Mouse (Mus musculus) stomach, postnatal 0 days (tissue): ENCODE measurements around the gene Gzmm.

Experiments
- CTCF ChIP-seq: IDR thresholded peaks from 2 replicates; pipeline ENCODE4 v1.5.1; 2016; ENCODE audit warnings: antibody characterized with exemption, low read depth, mild to moderate bottlenecking, moderate library complexity
- EP300 ChIP-seq: optimal IDR thresholded peaks from 2 replicates; pipeline ENCODE3; 2016; ENCODE audit warnings: antibody characterized with exemption

- no peak for TF ChIP-seq CTCF
- no peak for TF ChIP-seq EP300
These were observed 17.3 kb upstream of the Gzmm start for GRCm38 (mm10) chr10:79671396-79672087.
